Mouse (Mus musculus) duodenum, adult 2 months (tissue): ENCODE data around the gene Ccdc83. TPM values are rescaled to one million over a fixed set of nuclear protein-coding genes. Genes with fewer than 3 reads are reported as not detected.

Source experiments
- polyA plus RNA-seq: library from polyadenylated mRNA; depleted of rRNA; stranded (reverse); fragments of >200 nt; gene quantifications from 2 replicates; pipeline ENCODE4 v1.2.3, GENCODE M21; 2012; ENCODE audit warnings: low replicate concordance; rRNA removed

Gene Ccdc83
- not detected in 2 replicates for polyA plus RNA-seq

GRCm38 (mm10) chr7:90265289-90265970 lies at the start of gene Ccdc83:
TSS of gene Ccdc83 (minus strand) at chr7:90265777.

GRCm38 (mm10) chr7:90301942-90302646 lies 36.5 kb upstream of the Ccdc83 start, which contains the start of gene Sytl2:
TSS of gene Sytl2 (plus strand) at chr7:90302252.

Other genes starting within 250 kb of the Ccdc83 start
- gene Picalm, start 135.6 kb downstream of the Ccdc83 start, polyA plus RNA-seq = 24.3 and 42.5 TPM in 2 replicates
- gene Sytl2, start 36.5 kb upstream of the Ccdc83 start, polyA plus RNA-seq = 1.0 and 2.8 TPM in 2 replicates
- gene Ccdc89, start 160.8 kb upstream of the Ccdc83 start, polyA plus RNA-seq = not detected in 2 replicates
- 34.2 and 48.7 TPM in 2 replicates for gene Crebzf, start 177.0 kb upstream of the Ccdc83 start, polyA plus RNA-seq
- 4.6 and 6.0 TPM in 2 replicates for gene Tmem126a, start 191.5 kb upstream of the Ccdc83 start, polyA plus RNA-seq
- 2.3 and 3.5 TPM in 2 replicates for gene Tmem126b, start 210.2 kb upstream of the Ccdc83 start, polyA plus RNA-seq
- 0.21 and 0.97 TPM in 2 replicates for gene Dlg2, start 210.9 kb upstream of the Ccdc83 start, polyA plus RNA-seq